Mouse (Mus musculus): ENCODE measurements around the gene Mfsd4b1. TPM values are rescaled to one million over a fixed set of nuclear protein-coding genes. Genes with fewer than 3 reads are reported as not detected.

The Mfsd4b1 gene
- total and polyA plus RNA-seq, 3 experiments, result not detected

GRCm38 (mm10) chr10:40061926-40062325 lies 36.9 kb upstream of the Mfsd4b1 start:
- H3K4me3 ChIP-seq (ENCODE audit: control insufficient read depth in 1 of 2, insufficient read depth in 1 of 2, low read depth in 2 of 2, low read length in 2 of 2), result no peak overlapping the region
- no peaks in the 10 kb centered on the region for H3K4me1 ChIP-seq (ENCODE audit: control insufficient read depth in 1 of 2, insufficient read depth in 2 of 2, low read length in 2 of 2)
- H3K27ac ChIP-seq (ENCODE audit: control insufficient read depth, low read depth, low read length), result no peak overlapping the region
- no peak for DNase-seq (ENCODE audit: low read depth, low spot score)
- H3K27me3 ChIP-seq (ENCODE audit: control insufficient read depth in 1 of 2, insufficient read depth in 2 of 2, low read length in 2 of 2), result no peaks in the 10 kb centered on the region
- H3K79me2 ChIP-seq (ENCODE audit: control insufficient read depth, insufficient read depth, low read length, poor library complexity), result no peaks in the 10 kb centered on the region
- no peaks in the 10 kb centered on the region for H3K9me3 ChIP-seq (replicated peaks; ENCODE audit: insufficient read depth, low read length)
- TF ChIP-seq MXI1 (IDR thresholded peaks at IDR 0.05; ENCODE audit: low read depth, low read length), result no peak
- TF ChIP-seq CHD2 (IDR thresholded peaks at IDR 0.05; ENCODE audit: low read length), result no peak
- no peaks in the 10 kb centered on the region for H3K36me3 ChIP-seq (ENCODE audit: control insufficient read depth in 1 of 2, insufficient read depth in 2 of 2, low read length in 2 of 2)
- no peak overlapping the region for H3K9ac ChIP-seq (ENCODE audit: control insufficient read depth, low read depth, low read length, poor library complexity, severe bottlenecking)

GRCm38 (mm10) chr10:40058786-40059120 lies 33.7 kb upstream of the Mfsd4b1 start:
- H3K9me3 ChIP-seq (replicated peaks; ENCODE audit: insufficient read depth, low read length), result no peaks in the 10 kb centered on the region
- H3K4me1 ChIP-seq (ENCODE audit: control insufficient read depth in 1 of 2, insufficient read depth in 2 of 2, low read length in 2 of 2), result no peaks in the 10 kb centered on the region
- H3K27ac ChIP-seq (ENCODE audit: control insufficient read depth, low read depth, low read length), result no peak overlapping the region
- H3K79me2 ChIP-seq (ENCODE audit: control insufficient read depth, insufficient read depth, low read length, poor library complexity), result no peaks in the 10 kb centered on the region
- H3K9ac ChIP-seq (ENCODE audit: control insufficient read depth, low read depth, low read length, poor library complexity, severe bottlenecking), result no peak overlapping the region
- H3K36me3 ChIP-seq (ENCODE audit: control insufficient read depth in 1 of 2, insufficient read depth in 2 of 2, low read length in 2 of 2), result no peaks in the 10 kb centered on the region; a peak in 1 of 4 replicates
- H3K4me3 ChIP-seq (ENCODE audit: control insufficient read depth in 1 of 2, insufficient read depth in 1 of 2, low read depth in 2 of 2, low read length in 2 of 2), result no peak overlapping the region
- no peaks in the 10 kb centered on the region for H3K27me3 ChIP-seq (ENCODE audit: control insufficient read depth in 1 of 2, insufficient read depth in 2 of 2, low read length in 2 of 2)
- TF ChIP-seq RCOR1 (IDR thresholded peaks at IDR 0.05; ENCODE audit: low read depth, low read length), result no peak
- no peak for TF ChIP-seq ZKSCAN1 (IDR thresholded peaks at IDR 0.05; ENCODE audit: low read depth, low read length)
- TF ChIP-seq TAL1 (IDR thresholded peaks at IDR 0.05; ENCODE audit: low read length), result no peak
- no peak for TF ChIP-seq ZNF384 (IDR thresholded peaks at IDR 0.05; ENCODE audit: low read depth, low read length)
- TF ChIP-seq MAFK (IDR thresholded peaks at IDR 0.05; ENCODE audit: borderline replicate concordance, low read depth, low read length), result no peak
- TF ChIP-seq ETS1 (IDR thresholded peaks at IDR 0.05; ENCODE audit: low read depth, low read length), result no peak
- TF ChIP-seq CHD1 (IDR thresholded peaks at IDR 0.05; ENCODE audit: low read depth, low read length), result no peak
- no peak for TF ChIP-seq HCFC1 (IDR thresholded peaks at IDR 0.05; ENCODE audit: low read depth, low read length)
- TF ChIP-seq GATA1 (IDR thresholded peaks at IDR 0.05; ENCODE audit: low read depth, low read length), result no peak
- TF ChIP-seq MAX (IDR thresholded peaks at IDR 0.05; ENCODE audit: low read length), result no peak
- TF ChIP-seq KAT2A (conservative IDR thresholded peaks at IDR 0.05; ENCODE audit: low read depth, low read length), result no peak
- no peak for TF ChIP-seq ELF1 (IDR thresholded peaks at IDR 0.05; ENCODE audit: low read depth, low read length)
- no peak for TF ChIP-seq TCF12 (IDR thresholded peaks at IDR 0.05; ENCODE audit: low read depth, low read length)
- TF ChIP-seq NRF1 (IDR thresholded peaks at IDR 0.05; ENCODE audit: insufficient read depth, low read depth, low read length, poor library complexity, severe bottlenecking), result no peak
- no peak for TF ChIP-seq POLR2AphosphoS5 (IDR thresholded peaks at IDR 0.05; ENCODE audit: borderline replicate concordance, low read depth, low read length)
- TF ChIP-seq RAD21 (IDR thresholded peaks at IDR 0.05; ENCODE audit: low read depth, low read length), result no peak
- TF ChIP-seq TBP (IDR thresholded peaks at IDR 0.05; ENCODE audit: low read depth, low read length), result no peak
- TF ChIP-seq EP300 (IDR thresholded peaks at IDR 0.05; ENCODE audit: low read depth in 1 of 2, low read length in 2 of 2), result no peak
- no peak for TF ChIP-seq MEF2A (IDR thresholded peaks at IDR 0.05; ENCODE audit: extremely low read depth, insufficient replicate concordance, low read depth, low read length, poor library complexity, severe bottlenecking)
- TF ChIP-seq ZC3H11A (IDR thresholded peaks at IDR 0.05; ENCODE audit: low read depth, low read length), result no peak
- DNase-seq (ENCODE audit: low read depth, low spot score), result no peak
